Mouse (Mus musculus) B cell, adult 2 months (primary cell): ENCODE data around the gene Fkbp8.

Experiments
- DNase-seq, 2 experiments: peaks; one replicate each; pipeline ENCODE4 v3.0.0; 2022

Gene Fkbp8

DNA sequence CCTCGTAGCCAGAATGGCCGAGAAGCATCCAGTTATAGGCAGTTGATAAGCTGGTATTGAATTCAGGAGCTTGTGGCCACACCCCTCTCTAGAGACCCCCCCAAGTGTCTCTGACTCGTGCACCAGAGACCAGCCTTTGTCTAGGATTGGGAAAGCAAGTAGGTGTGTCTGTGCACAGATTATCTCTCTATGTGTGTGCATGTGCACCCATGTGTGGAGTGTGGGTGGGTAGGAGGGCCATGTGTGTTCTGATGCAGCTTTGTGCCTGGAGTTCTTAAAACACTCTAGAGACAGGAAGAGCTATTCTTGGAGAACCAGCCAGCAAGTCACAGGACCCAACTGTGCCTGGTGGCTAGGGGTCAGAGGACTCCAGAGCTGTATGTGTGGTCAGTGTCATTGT is 33.0 kb downstream of the Fkbp8 start:
- no peak for DNase-seq

GRCm38 (mm10) chr8:70561357-70561756 is 33.8 kb downstream of the Fkbp8 start:
- DNase-seq = no peak

- DNase-seq = no peak
Measured at GRCm38 (mm10) chr8:70561809-70562535, 34.4 kb downstream of the Fkbp8 start.

GRCm38 (mm10) chr8:70562802-70563201 is 35.3 kb downstream of the Fkbp8 start:
- no peak for DNase-seq

GRCm38 (mm10) chr8:70563763-70564387 is 36.4 kb downstream of the Fkbp8 start:
- DNase-seq = no peak

DNA sequence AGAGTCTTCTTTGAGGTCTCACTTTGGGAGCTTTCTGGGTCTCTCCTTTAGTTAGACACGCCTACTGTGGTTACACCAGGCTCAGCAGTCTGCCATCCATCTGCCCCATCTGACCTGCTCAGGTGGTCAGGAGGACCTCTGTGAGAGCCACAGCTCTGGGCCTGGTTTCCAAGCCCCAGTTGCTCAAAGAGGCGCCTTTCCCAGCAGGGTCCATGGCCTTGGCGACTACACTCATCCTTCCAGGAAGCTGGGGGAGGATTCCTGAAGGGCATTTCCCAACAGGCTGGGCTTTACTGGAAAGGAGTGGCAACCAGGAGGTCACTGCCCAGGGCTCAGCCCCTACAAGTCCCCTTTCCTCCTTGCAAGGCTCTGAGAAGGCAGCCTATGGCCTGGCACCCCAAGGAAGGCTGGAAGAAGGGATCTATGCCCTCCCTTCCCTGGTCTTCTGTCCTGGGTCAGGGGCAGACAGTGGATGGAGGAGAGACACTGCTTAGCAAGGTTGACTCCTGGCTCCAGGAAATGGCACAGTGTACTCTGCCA is 37.2 kb downstream of the Fkbp8 start:
- DNase-seq = no peak

GRCm38 (mm10) chr8:70565561-70565960 is 38.0 kb downstream of the Fkbp8 start:
- peak; percentile 16 to 20 for DNase-seq

DNA sequence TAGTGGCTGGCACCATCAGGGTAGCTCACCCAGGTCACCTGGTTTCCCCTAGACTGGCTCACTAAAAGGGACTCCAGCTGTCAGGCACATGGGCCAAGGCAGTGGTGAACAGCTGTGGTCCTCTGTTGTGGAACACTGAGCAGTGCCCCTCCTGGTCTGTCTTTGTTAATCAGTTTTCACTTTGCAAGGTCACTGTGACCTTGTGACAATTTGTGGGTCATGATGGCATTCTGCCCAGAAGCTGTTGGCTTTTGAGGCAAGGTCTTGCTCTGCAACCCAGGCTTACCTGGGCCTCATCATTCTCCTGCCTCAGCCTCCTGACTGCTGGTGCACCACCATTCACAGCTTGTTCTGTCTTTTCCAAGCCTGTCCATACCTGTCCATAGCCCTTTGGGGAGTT is 42.8 kb downstream of the Fkbp8 start:
- DNase-seq = no peak

DNA sequence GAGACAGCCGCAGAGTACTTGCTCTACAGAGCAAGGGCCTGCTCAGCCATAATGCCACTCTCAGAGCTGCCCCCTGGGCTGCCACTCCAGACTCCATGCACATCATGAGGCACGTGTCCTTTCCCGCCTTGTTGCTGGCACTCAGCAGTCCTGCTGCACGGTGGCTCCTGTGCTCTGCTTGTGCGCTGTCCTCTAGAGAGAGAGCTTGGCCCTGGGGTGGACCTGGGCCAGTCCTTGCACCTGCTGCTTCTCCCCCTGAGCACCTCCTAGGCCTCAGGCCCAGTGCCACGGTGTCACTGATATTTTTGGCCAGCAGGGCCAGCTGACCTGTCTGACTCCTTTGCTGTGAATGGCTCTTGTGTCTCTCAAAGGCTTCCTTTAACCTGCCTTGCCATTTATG is 43.5 kb downstream of the Fkbp8 start:
- DNase-seq = no peak

GRCm38 (mm10) chr8:70574302-70574701 is 46.8 kb downstream of the Fkbp8 start:
- DNase-seq = no peak

DNA sequence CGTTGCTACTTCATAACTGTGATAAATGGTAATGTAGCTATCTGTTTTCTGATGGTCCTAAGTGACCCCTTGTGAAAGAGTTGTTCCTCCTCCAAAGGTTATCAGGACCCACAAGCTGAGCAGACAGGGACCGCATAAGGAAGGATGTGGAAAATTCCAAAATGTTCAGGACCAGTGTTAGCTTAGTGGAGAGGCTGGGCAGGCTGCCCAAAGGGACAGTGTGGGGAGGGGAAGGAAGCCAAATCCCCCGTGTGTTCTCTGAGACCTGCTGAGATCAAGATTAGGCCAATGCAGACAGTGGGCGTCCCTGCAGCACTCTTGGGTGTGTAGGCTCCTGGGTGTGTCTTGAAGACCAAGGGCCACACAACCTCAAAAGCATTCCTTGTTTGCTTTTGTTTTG is 47.4 kb downstream of the Fkbp8 start:
- no peak for DNase-seq

- DNase-seq = no peak
Measured at GRCm38 (mm10) chr8:70577207-70577606, 49.7 kb downstream of the Fkbp8 start.

GRCm38 (mm10) chr8:70583476-70584387 is 56.2 kb downstream of the Fkbp8 start:
- DNase-seq = no peak

- DNase-seq = no peak
Measured at GRCm38 (mm10) chr8:70584606-70585257, 57.2 kb downstream of the Fkbp8 start.
